Mouse (Mus musculus): ENCODE data around the gene Arglu1. TPM values are rescaled to one million over a fixed set of nuclear protein-coding genes. Genes with fewer than 3 reads are reported as not detected.

Arglu1 gene
- polyA plus RNA-seq, 1 experiment from 2014 or later, result 167 TPM

GRCm38 (mm10) chr8:8653343-8653742 is 37.0 kb downstream of the Arglu1 start:
- no peak for ATAC-seq (ENCODE audit: low read depth)
- Histone ChIP-seq H3K4me1 (ENCODE audit: control insufficient read depth, insufficient read depth, low read length) (peaks cover 62% of the 10 kb centered on the region), H3K4me2 (ENCODE audit: low read depth, low read length) (peak overlapping the region; percentile 66), H3K4me3 (ENCODE audit: low read depth, low read length) (no peak overlapping the region; the same call in 1 of the 2 replicates), H3K36me3 (ENCODE audit: control insufficient read depth, insufficient read depth, low read length) (no peaks in the 10 kb centered on the region), H3K9me3 (ENCODE audit: control insufficient read depth, low read length) (no peaks in the 10 kb centered on the region), H3K27me3 (ENCODE audit: control insufficient read depth, insufficient read depth, low read length) (no peaks in the 10 kb centered on the region), H3K27ac (ENCODE audit: low read depth, low read length) (no peak overlapping the region), H3K9ac (replicated peaks; ENCODE audit: low read depth, low read length) (no peak overlapping the region)
- WGBS, result 28% methylated on average over 5 of the region's 5 CpGs

GRCm38 (mm10) chr8:8652388-8652787 is 37.9 kb downstream of the Arglu1 start:
- Histone ChIP-seq H3K9ac (replicated peaks; ENCODE audit: low read depth, low read length) (no peak overlapping the region), H3K4me2 (ENCODE audit: low read depth, low read length) (no peak overlapping the region), H3K4me3 (ENCODE audit: low read depth, low read length) (no peak overlapping the region), H3K27me3 (ENCODE audit: control insufficient read depth, insufficient read depth, low read length) (no peaks in the 10 kb centered on the region), H3K4me1 (ENCODE audit: control insufficient read depth, insufficient read depth, low read length) (peaks cover 62% of the 10 kb centered on the region), H3K36me3 (ENCODE audit: control insufficient read depth, insufficient read depth, low read length) (no peaks in the 10 kb centered on the region), H3K27ac (ENCODE audit: low read depth, low read length) (no peak overlapping the region), H3K9me3 (ENCODE audit: control insufficient read depth, low read length) (no peaks in the 10 kb centered on the region)
- 89% methylated on average over 4 of the region's 4 CpGs for WGBS
- ATAC-seq (ENCODE audit: low read depth), result no peak

GRCm38 (mm10) chr8:8649944-8650343 is 40.4 kb downstream of the Arglu1 start:
- Histone ChIP-seq H3K27ac (ENCODE audit: low read depth, low read length) (no peak overlapping the region), H3K4me1 (ENCODE audit: control insufficient read depth, insufficient read depth, low read length) (peaks cover 49% of the 10 kb centered on the region), H3K36me3 (ENCODE audit: control insufficient read depth, insufficient read depth, low read length) (no peaks in the 10 kb centered on the region), H3K9ac (replicated peaks; ENCODE audit: low read depth, low read length) (no peak overlapping the region), H3K4me2 (ENCODE audit: low read depth, low read length) (0 out of 2 replicates have a peak overlapping the region, but pooled peaks have one; percentile 1), H3K27me3 (ENCODE audit: control insufficient read depth, insufficient read depth, low read length) (no peaks in the 10 kb centered on the region), H3K9me3 (ENCODE audit: control insufficient read depth, low read length) (no peaks in the 10 kb centered on the region), H3K4me3 (ENCODE audit: low read depth, low read length) (no peak overlapping the region)
- ATAC-seq (ENCODE audit: low read depth), result no peak
- 45% methylated on average over 8 of the region's 8 CpGs for WGBS

GRCm38 (mm10) chr8:8649536-8649935 is 40.8 kb downstream of the Arglu1 start:
- ATAC-seq (ENCODE audit: low read depth), result no peak
- Histone ChIP-seq H3K4me3 (ENCODE audit: low read depth, low read length) (no peak overlapping the region), H3K27me3 (ENCODE audit: control insufficient read depth, insufficient read depth, low read length) (no peaks in the 10 kb centered on the region), H3K27ac (ENCODE audit: low read depth, low read length) (no peak overlapping the region), H3K4me1 (ENCODE audit: control insufficient read depth, insufficient read depth, low read length) (peaks cover 45% of the 10 kb centered on the region), H3K9ac (replicated peaks; ENCODE audit: low read depth, low read length) (no peak overlapping the region), H3K9me3 (ENCODE audit: control insufficient read depth, low read length) (no peaks in the 10 kb centered on the region), H3K4me2 (ENCODE audit: low read depth, low read length) (0 out of 2 replicates have a peak overlapping the region, but pooled peaks have one; percentile 1), H3K36me3 (ENCODE audit: control insufficient read depth, insufficient read depth, low read length) (no peaks in the 10 kb centered on the region)
- WGBS, result 71% methylated on average over 3 of the region's 3 CpGs

GRCm38 (mm10) chr8:8648686-8649085 is 41.6 kb downstream of the Arglu1 start:
- ATAC-seq (ENCODE audit: low read depth), result no peak
- Histone ChIP-seq H3K4me3 (ENCODE audit: low read depth, low read length) (no peak overlapping the region), H3K9me3 (ENCODE audit: control insufficient read depth, low read length) (no peaks in the 10 kb centered on the region), H3K27me3 (ENCODE audit: control insufficient read depth, insufficient read depth, low read length) (no peaks in the 10 kb centered on the region), H3K36me3 (ENCODE audit: control insufficient read depth, insufficient read depth, low read length) (no peaks in the 10 kb centered on the region), H3K4me2 (ENCODE audit: low read depth, low read length) (no peak overlapping the region), H3K4me1 (ENCODE audit: control insufficient read depth, insufficient read depth, low read length) (peaks cover 39% of the 10 kb centered on the region), H3K27ac (ENCODE audit: low read depth, low read length) (no peak overlapping the region), H3K9ac (replicated peaks; ENCODE audit: low read depth, low read length) (no peak overlapping the region)
- WGBS, result 57% methylated on average over 7 of the region's 7 CpGs

GRCm38 (mm10) chr8:8647824-8648223 is 42.5 kb downstream of the Arglu1 start:
- Histone ChIP-seq H3K27ac (ENCODE audit: low read depth, low read length) (no peak overlapping the region), H3K4me3 (ENCODE audit: low read depth, low read length) (no peak overlapping the region), H3K4me1 (ENCODE audit: control insufficient read depth, insufficient read depth, low read length) (peaks cover 32% of the 10 kb centered on the region), H3K27me3 (ENCODE audit: control insufficient read depth, insufficient read depth, low read length) (no peaks in the 10 kb centered on the region), H3K9me3 (ENCODE audit: control insufficient read depth, low read length) (no peaks in the 10 kb centered on the region), H3K9ac (replicated peaks; ENCODE audit: low read depth, low read length) (no peak overlapping the region), H3K4me2 (ENCODE audit: low read depth, low read length) (no peak overlapping the region), H3K36me3 (ENCODE audit: control insufficient read depth, insufficient read depth, low read length) (no peaks in the 10 kb centered on the region)
- WGBS, result 81% methylated on average over 7 of the region's 7 CpGs
- no peak for ATAC-seq (ENCODE audit: low read depth)

GRCm38 (mm10) chr8:8647319-8647718 is 43.0 kb downstream of the Arglu1 start:
- Histone ChIP-seq H3K27ac (ENCODE audit: low read depth, low read length) (no peak overlapping the region), H3K27me3 (ENCODE audit: control insufficient read depth, insufficient read depth, low read length) (no peaks in the 10 kb centered on the region), H3K4me3 (ENCODE audit: low read depth, low read length) (no peak overlapping the region), H3K4me2 (ENCODE audit: low read depth, low read length) (no peak overlapping the region), H3K4me1 (ENCODE audit: control insufficient read depth, insufficient read depth, low read length) (peaks cover 28% of the 10 kb centered on the region), H3K9ac (replicated peaks; ENCODE audit: low read depth, low read length) (no peak overlapping the region), H3K9me3 (ENCODE audit: control insufficient read depth, low read length) (no peaks in the 10 kb centered on the region), H3K36me3 (ENCODE audit: control insufficient read depth, insufficient read depth, low read length) (no peaks in the 10 kb centered on the region)
- ATAC-seq (ENCODE audit: low read depth), result no peak
- 76% methylated on average over 3 of the region's 3 CpGs for WGBS

- WGBS, result 60% methylated on average over 11 of the region's 11 CpGs
- H3K27me3 ChIP-seq (ENCODE audit: control insufficient read depth, insufficient read depth, low read length), result no peaks in the 10 kb centered on the region
Measured at GRCm38 (mm10) chr8:8644160-8644915, 46.0 kb downstream of the Arglu1 start.

GRCm38 (mm10) chr8:8640264-8640588 is 50.1 kb downstream of the Arglu1 start:
- 7% methylated on average over 4 of the region's 4 CpGs for WGBS
- no peaks in the 10 kb centered on the region for H3K36me3 ChIP-seq (ENCODE audit: control insufficient read depth, insufficient read depth, low read length)
- H3K27me3 ChIP-seq (ENCODE audit: control insufficient read depth, insufficient read depth, low read length), result no peaks in the 10 kb centered on the region
- no peak for ATAC-seq (ENCODE audit: low read depth)
- no peaks in the 10 kb centered on the region for H3K9me3 ChIP-seq (ENCODE audit: control insufficient read depth, low read length)
- no peak overlapping the region for H3K4me3 ChIP-seq (ENCODE audit: low read depth, low read length)
- H3K27ac ChIP-seq (ENCODE audit: low read depth, low read length), result no peak overlapping the region
- H3K4me1 ChIP-seq (ENCODE audit: control insufficient read depth, insufficient read depth, low read length), result peaks cover 11% of the 10 kb centered on the region
- H3K9ac ChIP-seq (replicated peaks; ENCODE audit: low read depth, low read length), result no peak overlapping the region
- no peak overlapping the region; the same call in 1 of the 2 replicates for H3K4me2 ChIP-seq (ENCODE audit: low read depth, low read length)

More at GRCm38 (mm10) chr8:8644160-8644915, 46.0 kb downstream of the Arglu1 start:
- no peak overlapping the region for H3K4me2 ChIP-seq (ENCODE audit: low read depth, low read length)
- no peak overlapping the region for H3K27ac ChIP-seq (ENCODE audit: low read depth, low read length)
- no peak overlapping the region for H3K9ac ChIP-seq (replicated peaks; ENCODE audit: low read depth, low read length)
- no peaks in the 10 kb centered on the region for H3K36me3 ChIP-seq (ENCODE audit: control insufficient read depth, insufficient read depth, low read length)
- no peak for ATAC-seq (ENCODE audit: low read depth)
- peaks cover 15% of the 10 kb centered on the region for H3K4me1 ChIP-seq (ENCODE audit: control insufficient read depth, insufficient read depth, low read length)
- no peaks in the 10 kb centered on the region for H3K9me3 ChIP-seq (ENCODE audit: control insufficient read depth, low read length)
- H3K4me3 ChIP-seq (ENCODE audit: low read depth, low read length), result no peak overlapping the region

All from neural tube, embryonic 14.5 days (tissue).